Mouse (Mus musculus) retina, postnatal 1 day (tissue): ENCODE measurements around the gene Elmo2.

Source experiments
- DNase-seq: peaks from one replicate; pipeline ENCODE4 v3.0.0-alpha.2; 2012

Elmo2 gene

GRCm38 (mm10) chr2:165326304-165327190 lies at the start of gene Elmo2:
Gene Elmo2, minus strand, starts transcription at chr2:165326479.
- DNase-seq, result peak; percentile 99

GRCm38 (mm10) chr2:165376001-165376400 lies 49.7 kb upstream of the Elmo2 start:
- DNase-seq, result no peak

- DNase-seq, result no peak
These were observed 49.2 kb upstream of the Elmo2 start for GRCm38 (mm10) chr2:165375478-165375877.

GRCm38 (mm10) chr2:165371066-165371465 lies 44.8 kb upstream of the Elmo2 start:
- peak; percentile 75 for DNase-seq

- no peak for DNase-seq
These were observed 44.1 kb upstream of the Elmo2 start for GRCm38 (mm10) chr2:165370348-165370747.

- DNase-seq, result peak; percentile 85
These were observed 42.2 kb upstream of the Elmo2 start, which contains the start of gene Zfp663 for GRCm38 (mm10) chr2:165368496-165368895. Gene Zfp663, minus strand, starts transcription at chr2:165368729.

- peak; percentile 50 for DNase-seq
These were observed 41.7 kb upstream of the Elmo2 start for GRCm38 (mm10) chr2:165367868-165368439.

- peak; percentile 63 for DNase-seq
These were observed 40.8 kb upstream of the Elmo2 start for GRCm38 (mm10) chr2:165367047-165367520.

- peak; percentile 79 for DNase-seq
These were observed 38.2 kb upstream of the Elmo2 start for GRCm38 (mm10) chr2:165364334-165365091.

- DNase-seq, result no peak
These were observed 37.0 kb upstream of the Elmo2 start for GRCm38 (mm10) chr2:165363282-165363681.

GRCm38 (mm10) chr2:165360861-165361260 lies 34.6 kb upstream of the Elmo2 start:
- peak; percentile 84 for DNase-seq

- no peak for DNase-seq
These were observed 25.7 kb upstream of the Elmo2 start for GRCm38 (mm10) chr2:165351828-165352513.

- DNase-seq, result peak; percentile 76
These were observed 23.2 kb upstream of the Elmo2 start for GRCm38 (mm10) chr2:165349466-165349865.

GRCm38 (mm10) chr2:165346180-165346579 lies 19.9 kb upstream of the Elmo2 start:
- DNase-seq, result no peak

- peak; percentile 79 for DNase-seq
These were observed 10.9 kb upstream of the Elmo2 start for GRCm38 (mm10) chr2:165337191-165337590.

- peak; percentile 84 for DNase-seq
These were observed 6.4 kb upstream of the Elmo2 start for GRCm38 (mm10) chr2:165332610-165333210.

GRCm38 (mm10) chr2:165329703-165330102 lies 3.4 kb upstream of the Elmo2 start:
- DNase-seq, result no peak

GRCm38 (mm10) chr2:165328746-165329145 lies 2.5 kb upstream of the Elmo2 start:
- no peak for DNase-seq

- DNase-seq, result no peak
These were observed 1.1 kb upstream of the Elmo2 start for GRCm38 (mm10) chr2:165327386-165327785.

GRCm38 (mm10) chr2:165325521-165326303 lies 567 bp downstream of the Elmo2 start:
- DNase-seq, result no peak

GRCm38 (mm10) chr2:165323928-165324327 lies 2.4 kb downstream of the Elmo2 start:
- peak; percentile 43 for DNase-seq
